Mouse (Mus musculus): ENCODE measurements around the gene Cox6b1.

Cox6b1 gene

DNA sequence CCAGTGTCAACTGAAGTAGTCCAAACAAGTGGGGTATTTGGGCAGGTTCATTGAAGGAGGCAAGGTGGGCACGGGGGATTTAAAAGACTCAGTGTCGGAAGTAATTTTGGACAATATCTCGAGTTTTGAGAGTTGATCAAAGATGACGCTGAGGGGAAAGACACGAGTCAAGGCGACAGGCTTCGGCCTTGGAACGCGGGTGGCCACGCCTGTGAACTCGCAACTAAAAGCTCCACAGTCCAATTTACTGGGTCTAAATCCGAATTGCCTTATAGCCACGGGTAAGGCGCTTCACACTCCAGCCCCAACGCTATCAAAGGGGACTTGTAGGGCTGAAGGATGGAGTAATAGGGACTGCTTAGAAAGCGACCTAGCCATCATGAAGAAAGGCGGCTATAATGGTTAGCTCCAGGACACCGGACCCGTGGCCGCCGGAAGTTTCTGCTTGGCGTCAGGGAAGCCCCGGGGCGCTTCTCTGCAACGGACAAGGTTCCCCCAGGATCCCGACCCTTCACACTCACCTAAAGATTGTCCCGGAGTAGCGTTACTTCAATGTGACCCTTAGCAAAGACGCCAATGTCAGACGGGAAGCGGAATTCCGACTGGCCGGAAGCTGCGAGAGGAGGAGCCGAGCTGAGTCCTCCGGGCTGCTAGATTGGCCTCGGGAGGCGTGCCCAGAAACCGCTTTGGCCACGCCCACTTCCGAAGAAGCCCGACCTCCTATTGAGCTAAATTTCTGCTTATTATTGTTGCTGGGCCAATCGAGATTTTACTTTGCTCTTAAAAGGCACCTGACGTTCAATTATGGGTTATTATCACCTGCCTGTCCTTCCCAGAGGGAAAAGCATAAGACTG, at the start of gene Cox6b1:
Cox6b1 (minus strand) TSS at position 622 of the 855 bp plus-strand sequence.
- peak; percentile 81 for DNase-seq

DNA sequence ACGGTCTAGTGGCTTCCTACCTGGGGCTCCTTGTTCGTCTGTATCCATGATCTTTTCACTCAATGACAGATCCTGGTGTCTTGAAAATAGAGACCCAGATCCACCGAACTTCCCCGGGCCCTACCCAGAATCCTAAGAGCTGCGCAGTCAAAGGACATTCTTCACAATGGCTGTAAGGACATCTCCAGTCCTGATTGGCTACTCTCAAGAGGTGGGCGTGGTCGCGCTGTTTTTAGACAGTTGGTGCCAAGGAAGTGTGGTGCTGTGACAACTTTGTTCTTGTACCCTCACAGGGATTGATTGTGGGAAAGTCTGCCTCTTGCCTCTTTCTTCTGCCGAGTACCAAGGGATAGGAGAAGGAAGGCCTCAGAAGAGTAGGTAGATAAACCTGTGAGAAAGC, 45.5 kb upstream of the Cox6b1 start, which contains the start of gene Pmis2:
Pmis2 (minus strand) TSS at position 126 of the 400 bp plus-strand sequence.
- no peak for DNase-seq

DNA sequence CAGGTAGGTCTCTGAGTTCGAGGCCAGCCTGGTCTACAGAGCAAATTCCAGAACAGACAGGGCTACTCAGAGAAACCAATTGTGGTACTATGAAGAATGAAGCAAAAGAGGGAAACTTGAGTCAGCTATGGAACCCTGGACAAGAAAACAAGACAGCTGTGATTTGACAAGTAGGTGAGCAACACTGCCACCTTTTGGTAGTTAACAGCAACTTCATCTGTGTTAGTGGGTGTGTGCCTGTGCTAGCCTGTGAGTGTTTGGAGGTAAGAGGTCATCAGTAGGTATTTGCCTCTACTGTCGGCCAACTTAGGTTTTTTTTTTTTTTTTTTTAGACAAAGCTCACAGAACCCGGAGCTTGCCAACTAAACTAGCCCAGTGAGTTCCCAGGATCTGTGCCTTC, 43.3 kb upstream of the Cox6b1 start:
- DNase-seq: no peak

DNA sequence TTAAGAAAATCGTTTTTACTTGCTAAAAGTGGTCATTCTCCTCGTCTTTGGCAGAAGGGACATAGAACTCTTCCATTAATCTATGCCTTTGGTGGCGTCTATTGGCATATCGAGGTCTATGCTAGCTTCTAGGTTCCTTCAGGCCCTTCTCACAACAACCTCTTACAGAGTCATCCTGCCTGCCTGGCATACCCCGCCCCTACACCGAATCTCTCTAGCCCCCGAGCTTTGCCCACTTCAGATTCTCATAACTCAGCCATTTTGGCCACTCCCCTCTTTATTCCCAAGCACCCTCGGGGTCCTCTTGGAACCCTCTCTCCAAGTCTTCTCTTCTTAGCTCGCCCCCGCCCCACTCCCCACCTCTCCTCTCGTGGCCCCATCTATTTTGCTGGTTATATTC, 39.4 kb upstream of the Cox6b1 start:
- DNase-seq: peak; percentile 20

DNA sequence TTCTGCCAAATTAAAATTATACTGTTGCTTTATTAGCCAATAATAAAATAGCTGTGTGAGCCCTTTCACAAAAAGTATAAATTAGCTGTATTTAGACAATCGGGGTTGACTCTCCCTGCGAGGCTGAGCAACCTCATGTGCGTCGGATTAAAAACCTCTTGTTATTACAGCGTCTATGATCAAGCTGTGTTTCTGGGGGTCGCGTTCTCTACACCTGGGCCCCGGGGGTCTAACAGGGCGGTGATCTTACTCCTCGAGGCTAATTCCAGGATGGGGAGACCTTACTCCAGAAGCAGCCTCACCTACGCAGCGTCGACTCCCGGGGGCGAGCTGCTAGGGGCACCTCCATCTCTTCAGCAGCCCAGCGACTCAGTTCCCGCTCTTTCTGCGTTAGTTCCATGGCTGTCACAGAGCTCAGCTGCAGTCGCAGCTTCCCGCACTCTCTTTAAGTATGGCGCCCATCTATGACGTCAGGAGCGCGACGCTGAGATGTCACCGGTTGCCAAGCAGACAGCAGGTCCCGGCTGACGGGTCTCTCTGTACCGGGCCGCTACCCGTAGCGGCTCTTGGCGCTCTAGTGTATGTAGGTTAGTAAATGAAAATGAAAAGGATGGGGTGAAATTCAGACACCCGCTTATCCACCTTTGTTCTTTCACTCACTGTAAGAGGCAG, 38.7 kb upstream of the Cox6b1 start, which contains the start of gene Haus5:
Haus5 (minus strand) TSS at position 466 of the 672 bp plus-strand sequence.
- peak; percentile 85 for DNase-seq

DNA sequence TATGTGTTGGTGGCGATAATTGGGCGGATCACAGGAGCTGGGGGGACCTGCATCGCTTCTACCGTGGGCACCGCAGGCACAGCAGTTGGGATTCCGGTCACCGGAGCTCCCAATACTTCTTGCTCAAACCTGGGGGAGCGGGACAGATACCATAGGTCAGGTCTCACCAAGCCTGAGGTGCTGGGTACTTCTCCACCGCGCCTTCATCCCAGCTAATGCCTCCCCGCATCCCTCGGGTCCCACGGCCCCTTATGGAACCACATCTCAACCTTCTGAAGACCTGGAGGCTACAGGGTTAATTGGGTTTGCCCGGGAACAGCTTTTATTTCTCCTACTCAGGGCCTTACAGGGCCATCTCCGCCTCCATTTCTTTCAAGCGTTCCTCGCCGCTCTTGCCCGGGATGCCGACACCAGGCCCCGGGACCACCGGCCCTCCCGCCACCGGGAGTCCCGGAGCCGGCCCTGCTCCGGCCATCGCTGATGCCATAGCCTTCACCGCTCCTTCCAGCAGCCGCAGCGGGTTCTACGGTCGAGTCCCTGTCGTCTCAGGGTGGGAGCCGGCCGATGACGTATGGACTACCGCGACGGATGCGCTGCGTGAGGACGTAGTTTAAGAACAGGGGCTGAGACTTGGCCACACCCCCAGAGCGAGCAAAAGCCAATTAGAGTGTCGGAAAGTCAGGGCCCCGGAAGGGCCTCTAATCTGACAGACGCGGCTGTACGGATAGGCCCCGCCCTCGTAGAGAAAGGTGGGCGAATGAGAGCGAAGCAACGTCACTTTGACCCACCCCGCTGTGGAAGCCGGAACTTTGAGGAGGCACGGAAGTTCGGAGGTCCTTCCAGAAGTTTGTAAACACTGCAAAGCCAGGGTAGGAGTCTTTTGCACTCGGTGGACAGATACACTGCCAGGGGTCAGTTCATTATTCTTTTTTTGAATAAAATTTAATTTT, 23.9 kb upstream of the Cox6b1 start, which contains the start of gene Rbm42:
Rbm42 (minus strand) TSS at position 727 of the 950 bp plus-strand sequence.
- DNase-seq: peak; percentile 97

DNA sequence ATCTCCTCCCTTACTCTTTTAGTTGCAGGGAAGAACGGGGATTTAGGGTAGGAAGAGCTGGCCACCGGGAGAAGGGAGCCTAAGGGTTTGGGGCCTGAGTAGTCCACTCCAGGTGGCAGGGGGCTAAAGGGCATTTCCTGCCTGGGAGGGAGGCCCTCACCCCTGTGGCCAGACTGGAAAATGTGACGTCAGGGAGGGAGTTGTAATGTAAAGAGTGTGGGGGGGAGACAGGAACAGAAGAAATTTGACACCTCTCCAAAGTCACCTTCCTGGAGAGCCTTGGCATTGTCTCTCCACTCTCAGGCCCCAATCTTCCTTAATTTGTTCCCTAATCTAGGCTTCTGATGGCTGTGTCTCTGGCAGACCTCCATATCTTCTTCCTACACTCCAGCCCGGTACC, 13.1 kb upstream of the Cox6b1 start:
- no peak for DNase-seq

DNA sequence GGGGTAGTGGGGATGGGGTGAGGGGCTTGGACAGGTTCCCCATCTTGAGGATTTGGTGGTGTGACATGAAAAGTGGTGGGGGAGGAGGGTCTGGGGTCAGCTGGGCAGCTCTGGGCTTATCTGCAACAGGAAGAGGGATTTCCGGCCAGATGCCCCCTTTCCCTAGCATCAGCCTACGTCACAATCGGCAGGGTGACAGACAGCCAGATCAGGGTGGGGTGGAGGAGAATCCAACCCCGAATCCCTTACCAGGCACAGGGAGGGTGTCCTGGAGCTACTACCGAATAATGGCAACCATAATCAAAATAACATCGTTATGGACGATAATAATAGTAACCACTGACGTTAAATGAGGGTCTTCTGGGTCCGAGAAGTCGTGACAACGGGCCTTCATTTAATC, 10.4 kb upstream of the Cox6b1 start:
- DNase-seq: no peak

DNA sequence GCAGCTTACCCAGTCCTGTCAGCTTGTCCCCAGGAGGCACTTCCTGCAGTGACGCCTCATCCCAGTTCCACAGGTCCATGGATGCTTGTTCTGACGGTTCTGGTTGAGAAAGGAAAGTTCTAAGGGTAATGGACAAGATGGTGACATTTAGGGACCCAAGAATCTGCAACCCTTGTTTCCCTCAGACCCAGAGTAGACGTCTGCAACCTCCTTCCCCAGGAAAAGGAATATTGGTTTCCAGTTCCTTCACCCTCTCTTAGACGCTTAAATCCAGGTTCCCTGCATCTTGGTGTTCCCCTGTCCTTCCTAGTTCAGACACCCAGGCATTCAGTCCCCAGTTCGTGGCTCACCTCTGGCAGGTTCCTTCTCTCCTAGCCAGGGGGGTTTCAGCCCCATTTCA, 9.8 kb upstream of the Cox6b1 start, which contains the start of gene Etv2:
Etv2 (minus strand) TSS at position 101 of the 400 bp plus-strand sequence.
- DNase-seq: no peak

DNA sequence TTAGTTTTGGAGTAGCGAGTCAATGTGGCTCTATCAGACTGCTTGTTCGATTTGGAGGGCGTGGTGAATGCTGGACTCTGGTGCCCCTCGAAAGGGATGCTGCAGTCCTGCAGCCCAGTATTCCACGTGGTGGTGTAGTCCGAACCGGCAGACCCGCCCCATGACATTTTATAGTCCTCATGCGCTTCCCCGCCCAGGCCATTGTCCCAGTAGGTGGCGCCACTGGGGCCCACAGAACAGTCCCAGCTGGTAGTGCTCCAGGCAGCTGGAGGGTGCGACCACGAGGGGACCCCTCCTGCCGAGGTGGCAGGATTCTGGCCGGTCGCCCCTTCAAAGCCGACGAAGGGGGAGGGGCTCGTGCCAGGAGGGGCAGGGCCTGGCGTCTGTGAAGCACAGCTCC, 8.7 kb upstream of the Cox6b1 start:
- no peak for DNase-seq

DNA sequence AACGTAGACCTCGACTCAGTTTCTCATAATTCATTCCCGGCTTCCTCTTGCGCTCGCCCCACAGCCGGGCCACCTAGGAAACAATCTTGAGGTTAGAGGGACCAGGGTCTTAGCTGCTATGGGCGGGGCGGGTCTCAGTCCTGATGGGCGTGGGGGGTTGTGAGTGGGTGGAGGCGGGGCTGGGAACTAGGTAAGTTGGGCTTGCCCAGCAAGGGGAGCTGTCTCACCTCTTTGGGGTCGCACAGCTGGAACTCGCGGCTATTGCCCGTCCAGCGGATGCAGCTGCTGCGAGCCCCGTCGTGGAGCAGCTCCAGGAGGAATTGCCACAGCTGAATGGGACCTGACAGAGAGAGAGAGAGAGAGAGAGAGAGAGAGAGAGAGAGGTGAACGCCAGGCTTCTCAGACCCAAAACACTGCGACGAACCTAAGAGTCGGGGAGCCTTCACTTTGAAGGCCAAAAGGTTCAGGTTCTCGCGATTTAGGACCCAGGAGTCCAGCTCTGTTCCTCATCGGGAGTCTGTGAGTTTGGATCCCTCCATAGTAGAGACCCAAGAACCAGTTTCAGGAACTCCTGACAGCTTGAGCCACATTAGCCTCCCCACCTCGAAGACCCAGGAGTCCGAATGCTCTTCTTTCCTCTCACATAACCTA, 7.9 kb upstream of the Cox6b1 start:
- no peak for DNase-seq

DNA sequence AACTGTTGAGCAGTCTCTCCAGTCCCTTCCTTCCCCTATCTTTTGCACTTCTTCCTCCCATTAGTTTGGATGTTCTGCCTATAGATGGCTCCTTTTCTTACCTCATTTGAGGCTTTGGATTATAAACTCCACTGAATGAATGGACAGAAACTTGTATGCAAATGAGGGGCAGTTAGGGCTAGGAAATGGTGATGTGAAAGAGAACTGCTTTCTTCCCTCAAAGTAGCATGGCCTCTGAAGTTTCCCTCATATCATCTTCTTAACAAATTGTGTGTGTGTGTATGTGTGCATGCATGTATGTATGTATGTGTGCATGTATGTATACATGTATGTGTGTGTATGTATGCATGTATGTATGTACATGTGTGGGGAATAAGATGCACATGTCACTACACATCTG, 3.1 kb upstream of the Cox6b1 start:
- no peak for DNase-seq

DNA sequence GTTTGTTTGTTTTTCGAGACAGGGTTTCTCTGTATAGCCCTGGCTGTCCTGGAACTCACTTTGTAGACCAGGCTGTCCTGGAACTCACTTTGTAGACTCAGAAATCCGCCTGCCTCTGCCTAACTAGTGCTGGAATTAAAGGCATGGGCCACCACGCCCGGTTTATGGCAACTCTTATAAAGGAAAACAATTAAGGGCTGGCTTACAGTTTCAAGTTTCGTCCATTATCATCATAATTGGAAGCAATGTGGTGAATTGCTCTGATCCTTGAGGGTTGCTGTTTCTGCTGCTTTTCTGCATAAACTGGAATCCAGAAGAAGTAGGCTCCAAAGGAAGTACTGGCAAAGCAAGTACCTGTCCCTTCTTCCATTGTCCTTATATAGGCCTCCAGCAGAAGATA, 696 bp upstream of the Cox6b1 start:
- no peak for DNase-seq

DNA sequence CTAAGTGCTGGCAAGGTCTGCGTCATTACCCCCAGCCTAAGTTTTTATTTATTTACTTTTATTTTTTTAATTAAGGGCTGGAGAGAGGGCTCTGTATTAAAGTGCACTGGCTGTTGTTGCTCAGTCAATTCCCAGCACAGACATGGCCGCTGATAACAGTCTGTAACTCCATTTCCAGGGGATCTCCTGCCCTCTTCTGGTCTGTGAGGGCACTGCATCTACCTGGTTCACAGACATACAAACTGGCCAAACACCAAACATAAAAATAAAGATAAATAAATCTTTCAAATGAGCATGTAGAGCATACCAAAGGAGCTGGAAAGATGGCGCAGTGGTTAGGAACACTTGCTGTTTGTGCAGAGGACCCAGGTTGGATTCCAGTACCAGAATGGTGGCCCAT, 6.7 kb downstream of the Cox6b1 start:
- DNase-seq: no peak

DNA sequence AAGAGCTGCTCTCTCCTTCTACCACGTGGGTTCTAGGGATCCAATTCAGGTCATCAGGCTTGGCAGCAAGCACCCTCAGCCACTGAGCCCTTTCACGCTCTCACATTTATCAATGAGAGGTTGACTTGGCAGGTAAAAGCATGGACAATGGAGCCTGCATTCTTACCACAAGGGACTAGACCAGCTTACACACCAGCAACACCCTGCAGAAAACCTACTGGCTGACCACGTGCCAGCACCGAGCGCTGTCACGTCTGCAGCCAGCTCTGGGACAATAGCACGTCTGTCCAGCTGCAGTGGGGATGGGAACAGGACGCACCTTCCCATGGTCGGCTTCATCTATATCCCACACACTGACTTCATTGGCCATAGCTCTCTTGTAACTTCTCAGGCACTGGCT, 7.3 kb downstream of the Cox6b1 start:
- no peak for DNase-seq

DNA sequence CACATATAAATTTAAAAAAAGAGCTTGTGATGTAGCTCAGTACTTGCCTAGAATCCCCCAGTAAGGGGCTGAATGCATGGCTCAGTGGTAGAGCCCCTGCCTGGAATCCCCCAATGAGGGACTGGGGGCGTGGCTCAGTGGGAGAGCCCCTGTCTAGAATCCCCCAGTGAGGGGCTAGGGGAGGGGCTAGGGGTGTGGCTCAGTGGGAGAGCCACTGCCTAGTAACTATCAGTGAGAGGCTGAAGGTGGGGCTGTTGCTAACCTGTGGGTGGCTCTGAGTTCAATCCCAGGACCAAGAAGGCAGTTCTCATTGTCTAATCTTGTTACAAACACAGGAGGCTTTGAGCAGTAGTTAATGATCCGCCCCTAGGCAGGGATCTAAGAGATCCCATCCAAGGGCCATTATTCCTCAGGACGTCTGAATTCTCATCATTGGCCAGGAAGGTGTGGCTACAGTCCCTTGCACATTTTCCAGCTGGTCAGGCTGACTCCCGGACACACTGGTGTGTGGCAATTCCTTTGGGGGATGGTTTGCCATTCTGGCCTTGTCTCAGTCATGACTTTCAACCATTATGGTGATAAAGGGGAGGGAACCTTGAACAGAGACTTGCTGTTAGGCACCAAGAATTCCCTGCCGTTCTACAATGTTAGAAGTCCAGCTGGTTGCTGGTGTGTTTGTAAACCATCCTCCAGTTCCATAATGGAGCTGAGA, 10.7 kb downstream of the Cox6b1 start:
- no peak for DNase-seq

DNA sequence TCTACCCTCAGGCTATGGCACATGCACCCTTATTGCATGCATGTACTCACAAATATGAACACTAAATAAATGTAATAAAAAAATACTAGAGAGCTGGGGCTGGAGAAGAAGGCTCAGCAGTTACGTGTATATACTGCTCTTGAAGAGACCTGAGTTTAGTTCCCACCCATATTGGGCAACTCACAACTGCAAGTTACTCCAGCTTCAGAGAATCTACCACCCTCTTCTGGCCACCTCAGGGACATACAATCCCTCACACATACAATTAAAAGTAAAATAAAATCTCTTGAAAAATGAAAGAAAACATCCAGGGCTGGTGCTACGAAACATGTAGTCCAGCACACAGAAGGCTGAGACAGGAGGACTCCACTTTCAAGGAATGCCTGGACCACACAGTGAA, 11.5 kb downstream of the Cox6b1 start:
- no peak for DNase-seq

DNA sequence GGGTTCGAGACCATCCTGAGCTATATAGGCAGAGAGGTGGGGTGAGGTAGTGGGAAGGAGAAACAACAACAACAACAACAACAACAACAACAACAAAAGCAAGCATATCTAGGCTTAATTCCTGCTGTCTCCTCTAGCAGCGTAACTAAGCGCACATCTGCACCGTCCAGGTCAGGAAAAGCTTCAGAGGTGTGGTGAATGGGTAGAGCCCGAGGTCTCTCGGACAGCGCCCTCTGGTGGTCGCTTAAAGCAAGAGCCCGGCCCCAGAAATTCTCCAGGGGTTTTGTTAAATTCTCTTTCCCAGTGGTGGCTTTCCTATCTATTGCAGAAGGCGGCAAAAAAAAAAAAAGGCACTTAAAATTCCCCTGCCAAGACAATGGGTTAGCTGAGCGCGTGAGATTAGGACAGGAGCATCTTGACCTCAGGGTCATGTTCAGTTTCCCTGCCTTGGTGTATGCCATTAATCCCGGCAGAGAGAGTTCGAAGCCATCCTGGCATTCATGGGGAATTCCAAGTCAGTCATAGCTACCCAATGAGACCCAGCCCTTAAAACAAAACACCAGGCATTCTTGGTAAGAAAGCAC, 12.3 kb downstream of the Cox6b1 start:
- DNase-seq: peak; percentile 45

DNA sequence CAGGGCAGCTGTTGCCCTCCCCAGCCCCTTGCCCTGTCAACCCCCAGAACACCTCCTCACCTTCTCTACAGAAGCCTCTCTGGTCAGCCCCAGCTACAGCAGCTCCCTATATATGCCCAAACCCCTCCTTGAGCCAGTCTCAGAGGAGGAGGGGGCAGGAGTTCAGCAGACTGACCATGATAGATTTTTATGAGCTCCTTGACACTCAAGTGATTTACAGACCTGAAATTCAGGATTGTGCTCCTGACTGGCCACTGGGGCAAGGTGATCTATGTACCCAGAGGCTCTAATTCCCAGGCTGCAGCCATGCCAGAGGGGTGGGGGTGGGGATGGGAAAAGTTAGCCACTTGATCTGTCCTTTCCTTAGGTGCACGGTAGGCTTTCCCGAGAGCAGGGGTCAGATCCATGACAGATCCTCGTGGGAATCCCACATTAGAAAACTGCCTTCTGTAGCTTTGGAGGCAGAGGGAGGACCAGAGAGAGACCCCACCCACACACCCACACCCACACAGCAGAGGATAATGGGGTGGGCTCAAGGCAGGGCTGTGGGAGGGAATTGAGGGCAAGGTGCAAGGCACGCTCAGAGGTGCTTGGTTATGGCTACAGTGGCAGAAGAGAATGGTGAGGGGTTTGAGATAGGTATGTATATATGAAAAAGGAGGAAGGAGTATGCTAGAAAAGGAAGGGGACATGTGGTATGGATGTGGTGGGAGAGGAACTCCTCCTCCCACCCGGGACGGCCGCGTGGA, 13.1 kb downstream of the Cox6b1 start, which contains the start of gene Upk1a:
Upk1a (minus strand) TSS at position 194 of the 749 bp plus-strand sequence.
- no peak for DNase-seq

DNA sequence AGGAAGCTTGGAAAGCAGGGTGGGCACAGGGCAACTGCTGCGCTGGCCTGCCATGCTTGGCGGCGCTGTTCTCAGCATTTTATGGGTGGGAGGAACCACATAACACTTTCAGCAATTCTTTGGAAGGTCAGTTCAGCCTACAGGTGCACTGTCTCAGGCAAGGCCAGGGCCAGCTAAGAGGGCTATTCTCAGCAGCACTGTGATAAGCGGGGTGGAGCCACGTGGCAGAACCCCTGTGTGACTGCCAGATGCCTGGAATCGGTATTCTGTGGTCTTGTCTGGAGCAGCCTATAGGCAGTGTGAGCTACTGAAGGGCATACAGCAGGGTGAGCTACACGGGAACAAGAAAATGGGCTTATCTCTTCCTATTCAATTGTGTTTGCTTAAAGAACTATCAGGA, 15.9 kb downstream of the Cox6b1 start:
- DNase-seq: no peak
